Mouse (Mus musculus): ENCODE measurements at regions not wholly inside any gene's neighbourhood (a gene's known extent, or its start where the extent isn't known, plus 50 kb on each side); places are given as distances from the start of the nearest gene placed in this dataset.

- in situ Hi-C loops (cut with MboI; ENCODE audit: low pct_unique_long_range_greater_than_20kb in 1 of 2, low sequenced_read_pairs in 2 of 2, unreplicated experiment in 1 of 2): no loop called here
Measured at GRCm38 (mm10) chr9:31606936-31607335, 142.7 kb upstream of the Tmem45b start.

GRCm38 (mm10) chr9:31604497-31605090 lies 140.3 kb upstream of the Tmem45b start:
- in situ Hi-C loops (cut with MboI; ENCODE audit: low pct_unique_long_range_greater_than_20kb in 1 of 2, low sequenced_read_pairs in 2 of 2, unreplicated experiment in 1 of 2): no loop called here

GRCm38 (mm10) chr9:31602707-31603106 lies 138.4 kb upstream of the Tmem45b start:
- in situ Hi-C loops (cut with MboI; ENCODE audit: low pct_unique_long_range_greater_than_20kb in 1 of 2, low sequenced_read_pairs in 2 of 2, unreplicated experiment in 1 of 2): no loop called here

GRCm38 (mm10) chr9:31595096-31595495 lies 130.8 kb upstream of the Tmem45b start:
- in situ Hi-C loops (cut with MboI; ENCODE audit: low pct_unique_long_range_greater_than_20kb in 1 of 2, low sequenced_read_pairs in 2 of 2, unreplicated experiment in 1 of 2): no loop called here

- in situ Hi-C loops (cut with MboI; ENCODE audit: low pct_unique_long_range_greater_than_20kb in 1 of 2, low sequenced_read_pairs in 2 of 2, unreplicated experiment in 1 of 2): no loop called here
Measured at GRCm38 (mm10) chr9:31587671-31588070, 123.4 kb upstream of the Tmem45b start.

DNA sequence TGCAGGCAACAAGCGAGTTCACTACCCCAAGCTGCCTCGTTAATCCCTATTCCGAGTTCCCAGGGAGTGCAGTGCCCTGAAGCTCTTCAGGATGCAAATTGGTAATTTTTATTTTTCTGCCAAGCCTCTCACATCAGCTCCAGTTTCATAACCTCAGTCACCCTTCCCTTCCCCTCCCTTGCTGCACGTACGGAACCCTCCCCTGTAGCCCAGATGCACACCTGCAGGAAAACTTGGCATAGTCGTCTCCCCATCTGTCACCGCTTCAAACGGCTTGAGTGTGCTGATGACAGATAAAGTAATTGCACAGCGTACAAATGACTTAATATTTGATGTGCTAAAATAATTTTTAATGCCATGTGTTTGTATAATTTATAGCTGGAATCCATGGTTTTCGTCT lies 119.7 kb upstream of the Tmem45b start:
- in situ Hi-C loops (cut with MboI; ENCODE audit: low pct_unique_long_range_greater_than_20kb in 1 of 2, low sequenced_read_pairs in 2 of 2, unreplicated experiment in 1 of 2): no loop called here

DNA sequence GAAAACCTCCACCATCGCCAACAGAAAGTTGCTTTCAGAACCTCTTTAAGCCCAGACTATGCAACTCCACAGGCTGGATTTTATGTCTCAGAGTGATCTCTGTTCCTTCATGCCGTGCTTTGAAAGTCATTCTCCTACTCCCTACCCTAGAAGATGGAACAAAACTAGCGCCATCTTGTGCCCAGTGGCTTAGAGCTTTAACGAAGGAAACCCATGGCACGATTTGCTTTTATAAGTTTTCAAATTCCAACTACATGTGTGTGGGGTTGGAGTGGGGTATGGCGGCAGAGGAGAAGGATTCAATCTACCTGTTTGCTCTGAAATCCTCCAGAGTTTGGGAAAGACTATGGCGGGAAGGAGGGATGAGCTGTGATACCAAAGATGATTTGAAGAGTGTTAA lies 118.7 kb upstream of the Tmem45b start:
- in situ Hi-C loops (cut with MboI; ENCODE audit: low pct_unique_long_range_greater_than_20kb in 1 of 2, low sequenced_read_pairs in 2 of 2, unreplicated experiment in 1 of 2): no loop called here

DNA sequence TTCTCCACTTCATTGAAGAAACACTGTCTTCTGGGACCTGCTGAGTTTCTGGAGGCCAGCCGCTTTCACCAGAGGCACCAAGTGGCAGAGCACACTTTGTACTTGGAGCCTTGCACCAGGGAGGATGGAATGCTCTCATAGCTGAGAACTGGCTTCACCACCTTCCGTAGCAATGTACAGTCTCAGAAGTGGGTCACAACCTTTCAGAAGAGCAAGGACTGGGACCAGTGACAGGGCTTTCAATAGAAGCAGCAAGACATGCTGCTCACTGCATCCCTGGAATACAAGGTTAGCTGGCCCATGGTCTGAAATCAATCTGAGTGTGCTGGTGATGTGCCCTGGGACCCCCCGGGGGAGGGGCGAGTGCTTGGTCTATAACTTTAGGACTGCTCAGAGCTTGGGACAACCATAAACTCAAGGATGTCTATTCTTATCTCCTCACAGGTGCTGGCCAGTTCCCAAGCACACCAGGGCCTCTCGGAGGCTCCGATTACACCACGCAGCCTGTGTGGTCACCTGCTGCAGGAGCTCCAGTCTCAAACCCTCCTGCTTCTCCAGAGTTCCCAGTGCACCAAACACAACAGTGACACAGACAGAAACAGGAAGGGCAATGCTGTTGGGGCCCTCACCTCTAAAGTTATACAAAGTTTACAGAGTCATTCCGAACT lies 114.4 kb upstream of the Tmem45b start:
- in situ Hi-C loops (cut with MboI; ENCODE audit: low pct_unique_long_range_greater_than_20kb in 1 of 2, low sequenced_read_pairs in 2 of 2, unreplicated experiment in 1 of 2): no loop called here

DNA sequence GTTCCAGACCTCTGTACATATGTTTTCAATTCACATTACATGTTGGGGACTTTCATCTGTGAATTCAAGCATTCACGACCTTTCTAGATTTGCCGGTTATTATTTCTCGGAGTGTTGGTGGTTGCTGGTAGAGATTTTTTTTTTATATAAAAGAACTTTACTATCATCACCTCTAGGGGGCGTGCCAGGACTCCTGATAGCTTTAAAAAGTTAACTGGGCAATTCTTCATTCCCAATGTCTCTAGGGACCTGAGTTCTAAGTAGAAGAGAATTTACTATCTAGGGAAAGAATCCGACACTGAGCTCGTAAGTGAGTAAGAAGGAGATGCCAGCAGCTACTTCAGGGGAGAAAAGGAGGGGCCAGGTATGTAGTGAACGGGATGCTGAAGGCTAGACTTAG lies 112.8 kb upstream of the Tmem45b start:
- in situ Hi-C loops (cut with MboI; ENCODE audit: low pct_unique_long_range_greater_than_20kb in 1 of 2, low sequenced_read_pairs in 2 of 2, unreplicated experiment in 1 of 2): no loop called here

DNA sequence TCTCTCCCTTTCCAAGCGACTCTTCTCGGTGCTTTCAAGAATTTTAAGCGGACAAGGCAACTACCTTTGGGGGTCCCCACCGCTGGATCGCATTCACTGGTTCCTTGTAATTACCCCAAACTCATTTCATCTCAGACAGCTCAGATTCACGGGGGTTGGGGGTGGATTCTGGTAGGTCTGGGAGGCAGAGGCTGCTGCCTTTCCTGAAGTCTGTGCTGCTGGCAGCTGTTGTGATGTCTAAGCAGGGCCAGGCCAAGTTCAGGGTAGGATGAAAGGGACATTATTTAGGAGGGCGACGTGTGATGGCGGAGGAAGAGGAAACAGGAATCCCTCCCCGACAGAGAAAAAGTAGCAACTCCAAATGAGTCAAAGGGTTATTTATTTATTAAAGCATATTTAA lies 102.8 kb upstream of the Tmem45b start:
- in situ Hi-C loops (cut with MboI; ENCODE audit: low pct_unique_long_range_greater_than_20kb in 1 of 2, low sequenced_read_pairs in 2 of 2, unreplicated experiment in 1 of 2): loop anchor here in 1 of 2 experiments (10.0 kb wide), 1 partner anchor 358 kb away; no protein-coding TSS in a partner anchor

GRCm38 (mm10) chr9:31566257-31567007 lies 102.2 kb upstream of the Tmem45b start:
- in situ Hi-C loops (cut with MboI; ENCODE audit: low pct_unique_long_range_greater_than_20kb in 1 of 2, low sequenced_read_pairs in 2 of 2, unreplicated experiment in 1 of 2): loop anchor here in 1 of 2 experiments (10.0 kb wide), 1 partner anchor 358 kb away; no protein-coding TSS in a partner anchor

- in situ Hi-C loops (cut with MboI; ENCODE audit: low pct_unique_long_range_greater_than_20kb in 1 of 2, low sequenced_read_pairs in 2 of 2, unreplicated experiment in 1 of 2): loop anchor here in 1 of 2 experiments (10.0 kb wide), 1 partner anchor 360 kb away; no protein-coding TSS in a partner anchor
Measured at GRCm38 (mm10) chr9:31564996-31565773, 100.9 kb upstream of the Tmem45b start.

- in situ Hi-C loops (cut with MboI; ENCODE audit: low pct_unique_long_range_greater_than_20kb in 1 of 2, low sequenced_read_pairs in 2 of 2, unreplicated experiment in 1 of 2): loop anchor here in 1 of 2 experiments (10.0 kb wide), 1 partner anchor 361 kb away; no protein-coding TSS in a partner anchor
Measured at GRCm38 (mm10) chr9:31563541-31563940, 99.3 kb upstream of the Tmem45b start.

DNA sequence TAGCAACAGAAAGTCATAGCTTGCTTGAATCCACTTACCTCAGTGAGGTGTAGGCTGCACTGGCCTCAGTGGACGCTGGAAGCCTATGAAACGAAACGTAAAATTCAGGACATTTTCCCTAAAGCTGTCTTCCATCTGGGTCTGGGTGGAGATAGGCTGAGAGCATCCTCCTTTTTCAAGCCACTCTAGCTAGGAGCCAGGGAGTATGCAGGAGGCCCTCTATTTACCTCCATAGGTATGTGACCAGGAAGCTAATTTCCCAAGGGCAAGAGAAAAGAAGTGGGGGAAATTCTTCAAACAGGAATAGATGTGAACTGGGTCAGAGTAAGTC lies 95.9 kb upstream of the Tmem45b start:
- in situ Hi-C loops (cut with MboI; ENCODE audit: low pct_unique_long_range_greater_than_20kb in 1 of 2, low sequenced_read_pairs in 2 of 2, unreplicated experiment in 1 of 2): loop anchor here in 1 of 2 experiments (10.0 kb wide), 1 partner anchor 365 kb away; no protein-coding TSS in a partner anchor

DNA sequence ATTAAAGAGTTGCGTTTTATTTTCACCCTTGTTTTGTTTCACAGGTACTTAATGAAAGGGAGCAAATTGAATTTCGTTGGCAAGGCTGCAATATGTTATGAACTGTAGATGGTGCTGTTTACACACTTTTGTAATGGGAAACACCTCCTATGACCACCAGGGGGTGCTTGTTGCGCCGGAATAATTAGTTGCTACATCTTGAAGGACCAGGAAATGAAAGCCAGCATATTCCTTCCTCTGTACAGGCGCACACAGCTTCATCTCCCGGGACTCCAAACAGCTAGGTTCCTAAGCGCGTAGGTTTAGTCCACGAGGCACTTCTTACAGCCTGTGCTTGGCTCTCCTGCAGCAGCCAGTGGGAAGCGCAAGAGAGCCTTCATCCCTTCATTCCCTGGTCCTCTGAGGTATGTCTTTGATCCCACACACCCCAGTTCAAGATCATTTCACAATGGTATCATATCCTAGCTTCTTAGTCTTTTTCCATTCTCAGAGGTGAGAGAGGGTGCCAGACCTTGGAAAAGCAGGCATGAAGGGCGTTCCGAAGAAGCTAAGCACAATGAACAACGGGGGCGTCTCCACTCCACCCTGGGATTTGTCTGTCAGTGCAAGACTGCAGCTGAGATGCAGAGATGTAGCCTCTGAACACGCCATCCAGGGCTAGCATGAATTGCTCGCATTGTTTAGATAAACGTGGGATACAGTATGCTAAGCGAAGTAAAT lies 95.4 kb upstream of the Tmem45b start:
- in situ Hi-C loops (cut with MboI; ENCODE audit: low pct_unique_long_range_greater_than_20kb in 1 of 2, low sequenced_read_pairs in 2 of 2, unreplicated experiment in 1 of 2): loop anchor here (10.0 kb wide), 1 partner anchor 365 kb away; no protein-coding TSS in a partner anchor

- in situ Hi-C loops (cut with MboI; ENCODE audit: low pct_unique_long_range_greater_than_20kb in 1 of 2, low sequenced_read_pairs in 2 of 2, unreplicated experiment in 1 of 2): loop anchor here (10.0 to 25.0 kb wide), 2 partner anchors 131 to 139 kb away; no protein-coding TSS in a partner anchor
Measured at GRCm38 (mm10) chr9:31543691-31544052, 79.4 kb upstream of the Tmem45b start.

DNA sequence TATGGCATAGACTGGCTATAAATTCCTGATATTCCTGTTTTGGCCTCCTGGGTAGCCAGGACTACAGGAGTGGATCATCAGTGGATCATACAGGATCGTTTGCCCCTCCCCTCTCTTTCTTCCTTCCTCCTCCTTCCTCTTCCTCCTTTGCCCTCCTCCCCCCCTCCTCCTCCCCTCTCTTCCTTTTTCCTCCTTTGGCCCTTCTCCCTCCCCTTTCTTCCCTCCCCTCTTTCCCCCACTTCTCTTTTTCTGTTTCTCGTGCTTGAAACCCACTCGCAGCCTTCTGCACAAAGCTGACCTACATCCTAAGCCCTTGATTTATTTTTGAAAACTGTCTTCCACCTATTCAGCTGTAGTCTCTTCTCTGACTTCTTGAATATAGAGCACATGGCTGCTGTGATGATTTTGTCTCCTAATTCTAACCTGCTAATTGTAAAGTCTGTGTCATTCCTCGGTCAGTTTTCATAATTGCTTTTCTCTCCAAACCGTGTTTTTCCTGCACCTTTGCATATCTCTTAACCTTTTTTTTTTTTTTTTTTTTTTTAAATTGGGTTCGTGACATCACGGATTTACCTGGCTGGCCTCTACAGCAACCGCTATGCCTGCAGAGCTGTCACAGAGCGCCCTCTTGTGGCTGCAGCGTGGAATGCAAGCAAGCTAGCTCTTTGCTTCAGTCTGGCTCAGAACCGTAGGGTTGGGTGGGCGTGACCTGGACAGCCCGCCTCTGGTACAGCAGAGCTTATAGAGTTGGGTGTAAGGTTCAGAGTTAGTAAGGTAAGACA lies 78.8 kb upstream of the Tmem45b start:
- in situ Hi-C loops (cut with MboI; ENCODE audit: low pct_unique_long_range_greater_than_20kb in 1 of 2, low sequenced_read_pairs in 2 of 2, unreplicated experiment in 1 of 2): loop anchor here (10.0 to 25.0 kb wide), 2 partner anchors 131 to 138 kb away; no protein-coding TSS in a partner anchor
